Mouse (Mus musculus): Measurements from ENCODE around the gene Fgf14.

DNA sequence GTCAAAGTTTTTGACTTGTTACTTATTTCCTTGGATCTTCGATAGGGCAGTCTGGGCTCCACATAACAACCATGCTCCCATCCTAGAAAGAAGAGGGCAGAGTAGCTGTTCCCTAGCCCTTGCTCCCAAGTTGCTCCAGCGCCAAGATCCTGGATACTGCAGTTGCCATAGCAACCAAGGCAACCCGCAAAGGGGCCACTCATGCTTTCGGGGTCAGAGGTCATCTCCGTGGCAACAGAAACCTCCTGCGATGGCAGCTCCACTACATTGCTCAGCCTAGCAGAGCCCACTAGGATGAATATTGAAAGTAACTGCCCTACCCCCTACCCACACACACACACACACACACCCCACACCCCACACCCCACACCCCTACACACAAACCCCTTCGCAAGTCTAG, 7.2 kb downstream of the Fgf14 start:
- no peak for TF ChIP-seq CTCF (conservative IDR thresholded peaks at IDR 0.05; ENCODE audit: insufficient read depth, insufficient read length, low read depth, low read length)
- no peak for TF ChIP-seq POLR2A (IDR thresholded peaks at IDR 0.05; ENCODE audit: low read depth, low read length)
